8 mouse cellular contexts compared by ENCODE assay signal in genomic region chr8:121850436-121850820, GRCm38 (mm10). TPM values are rescaled to one million over a fixed set of nuclear protein-coding genes. Genes with fewer than 3 reads are reported as not detected.
DNase-seq lines count a peak whose midpoint lies in the region; ATAC-seq and TF ChIP-seq lines count a peak whose summit lies in the region.

No protein-coding gene starts in this region.

- intact Hi-C loops in left cerebral cortex, adult 2 months (cut with DNase I), result loop anchor here (1.0 to 2.0 kb wide), 2 partner anchors 75 to 82 kb away; no protein-coding TSS in a partner anchor
- intact Hi-C loops in left cerebral cortex, postnatal 10 days (cut with DNase I), result loop anchor here (2.0 to 5.0 kb wide), 2 partner anchors 58 to 82 kb away; no protein-coding TSS in a partner anchor

- H3K27ac ChIP-seq in left cerebral cortex, adult 2 months, result peak overlapping the region; percentile 51; the same call in 1 of the 2 replicates
- no peak overlapping the region for H3K27ac ChIP-seq in embryonic facial prominence, embryonic 13.5 days
- H3K27ac ChIP-seq in intestine, embryonic 14.5 days (ENCODE audit: low read depth), result no peak overlapping the region

- TF ChIP-seq CTCF in left cerebral cortex, adult 2 months (IDR thresholded peaks at IDR 0.05), result no peak

- H3K4me3 ChIP-seq in left cerebral cortex, adult 2 months, result no peak overlapping the region
- H3K4me3 ChIP-seq in embryonic facial prominence, embryonic 13.5 days, result peak overlapping the region; percentile 30
- no peak overlapping the region for H3K4me3 ChIP-seq in intestine, embryonic 14.5 days (ENCODE audit: low read depth, low read length)

- H3K36me3 ChIP-seq in embryonic facial prominence, embryonic 13.5 days, result no peaks in the 10 kb centered on the region
- H3K36me3 ChIP-seq in intestine, embryonic 14.5 days (ENCODE audit: control insufficient read depth, insufficient read depth, low read length), result no peaks in the 10 kb centered on the region

- H3K4me2 ChIP-seq in embryonic facial prominence, embryonic 13.5 days, result peak overlapping the region; percentile 64
- H3K4me2 ChIP-seq in intestine, embryonic 14.5 days (ENCODE audit: low read length), result peak overlapping the region; percentile 49

- 29% methylated on average over 12 of the region's 12 CpGs for WGBS in embryonic facial prominence, embryonic 13.5 days
- WGBS in intestine, embryonic 14.5 days, result 53% methylated on average over 12 of the region's 12 CpGs

- H3K4me1 ChIP-seq in embryonic facial prominence, embryonic 13.5 days, result peaks cover 14% of the 10 kb centered on the region
- no peaks in the 10 kb centered on the region for H3K4me1 ChIP-seq in intestine, embryonic 14.5 days (replicated peaks; ENCODE audit: control insufficient read depth, insufficient read depth, low read length)

- H3K27me3 ChIP-seq in embryonic facial prominence, embryonic 13.5 days, result peaks cover 7% of the 10 kb centered on the region; the same call in 1 of the 2 replicates
- 0 out of 2 replicates have a peak, but pooled peaks cover 3% of the 10 kb centered on the region for H3K27me3 ChIP-seq in intestine, embryonic 14.5 days (replicated peaks; ENCODE audit: control insufficient read depth, insufficient read depth, low read length)

- no peaks in the 10 kb centered on the region for H3K9me3 ChIP-seq in embryonic facial prominence, embryonic 13.5 days
- H3K9me3 ChIP-seq in intestine, embryonic 14.5 days (ENCODE audit: control insufficient read depth, low read length), result no peaks in the 10 kb centered on the region

- H3K9ac ChIP-seq in embryonic facial prominence, embryonic 13.5 days, result peak overlapping the region; percentile 65
- peak overlapping the region; percentile 29; the same call in 1 of the 2 replicates for H3K9ac ChIP-seq in intestine, embryonic 14.5 days (ENCODE audit: low read length)

- DNase-seq in left cerebral cortex, adult 2 months (ENCODE audit: extremely low spot score in 1 of 2, low spot score in 2 of 2), result no peak
- no peak for DNase-seq in left cerebral cortex, postnatal 10 days (ENCODE audit: extremely low spot score in 1 of 2, low spot score in 2 of 2)
- no peak for DNase-seq in intestine, embryonic 14.5 days (ENCODE audit: low spot score)
- DNase-seq in naive thymus-derived CD4-positive, alpha-beta T cell, adult 2 months (ENCODE audit: low read depth), result peak; percentile 57
- no peak for DNase-seq in right cerebral cortex, postnatal 4 days
- DNase-seq in thymus, postnatal 0 days (ENCODE audit: low spot score), result no peak
- DNase-seq in kidney, adult 11 months, result no peak

- no peak for ATAC-seq in embryonic facial prominence, embryonic 13.5 days (ENCODE audit: insufficient number of reproducible peaks, insufficient read depth, low FRiP score, low TSS enrichment, low read depth)
- no peak; the same call in 1 of the 2 replicates for ATAC-seq in intestine, embryonic 14.5 days (replicated peaks; ENCODE audit: low FRiP score, low TSS enrichment, low read depth)

RNA-seq across cellular contexts. Expression of gene Klhdc4, which starts 21.1 kb away (rescaled TPM):
- 10 to 100 TPM; 33.2 to 38.3 TPM for total RNA-seq in left cerebral cortex, adult 2 months (2021)
- 10 to 100 TPM; 33.0 to 34.0 TPM for total RNA-seq in left cerebral cortex, postnatal 10 days (2021)
- polyA plus RNA-seq in embryonic facial prominence, embryonic 13.5 days (2015; fragmentation: Nextera tagmentation; extraction: Ambion mirVana), result 36.8 and 41.2 TPM in 2 replicates
- polyA plus RNA-seq in intestine, embryonic 14.5 days (2014; fragmentation: Nextera tagmentation; extraction: Ambion mirVana), result 43.7 and 45.3 TPM in 2 replicates
- polyA plus RNA-seq in thymus, postnatal 0 days (2015; fragmentation: Nextera tagmentation; extraction: Ambion mirVana), result 31.6 and 32.7 TPM in 2 replicates

RNA-seq across cellular contexts. Expression of gene Slc7a5, which starts 57.1 kb away (rescaled TPM):
- total RNA-seq in left cerebral cortex, adult 2 months (2021), result 10 to 100 TPM; 61.5 to 63.2 TPM
- 100 to 1,000 TPM; 132 to 155 TPM for total RNA-seq in left cerebral cortex, postnatal 10 days (2021)
- 16.1 and 18.3 TPM in 2 replicates for polyA plus RNA-seq in embryonic facial prominence, embryonic 13.5 days (2015; fragmentation: Nextera tagmentation; extraction: Ambion mirVana)
- polyA plus RNA-seq in intestine, embryonic 14.5 days (2014; fragmentation: Nextera tagmentation; extraction: Ambion mirVana), result 19.8 and 26.4 TPM in 2 replicates
- 15.0 and 16.7 TPM in 2 replicates for polyA plus RNA-seq in thymus, postnatal 0 days (2015; fragmentation: Nextera tagmentation; extraction: Ambion mirVana)
